Mouse (Mus musculus): ENCODE results near the gene Srp68.

Srp68 gene

DNA sequence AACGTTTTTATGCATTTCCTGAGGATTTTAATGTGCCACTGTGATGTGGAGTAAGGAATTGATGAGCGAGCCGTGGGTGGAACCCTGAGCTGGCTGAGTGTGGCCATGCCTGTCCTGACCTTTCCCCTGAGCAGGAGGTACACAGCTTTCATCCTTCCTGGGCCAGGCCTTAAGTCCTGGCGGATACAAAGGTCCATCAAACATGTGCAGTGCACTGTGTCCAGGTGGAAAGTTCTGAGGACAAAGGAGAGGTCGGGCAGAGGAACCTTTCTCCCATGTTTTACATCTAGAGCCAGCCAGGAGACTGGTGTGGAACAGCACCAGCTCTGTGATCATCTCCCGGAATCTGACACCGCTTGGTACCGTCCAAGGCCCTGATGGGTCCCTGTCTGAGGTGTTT lies 64.8 kb downstream of the Srp68 start:
- DNase-seq (ENCODE audit: extremely low read depth, low read depth): no peak

DNA sequence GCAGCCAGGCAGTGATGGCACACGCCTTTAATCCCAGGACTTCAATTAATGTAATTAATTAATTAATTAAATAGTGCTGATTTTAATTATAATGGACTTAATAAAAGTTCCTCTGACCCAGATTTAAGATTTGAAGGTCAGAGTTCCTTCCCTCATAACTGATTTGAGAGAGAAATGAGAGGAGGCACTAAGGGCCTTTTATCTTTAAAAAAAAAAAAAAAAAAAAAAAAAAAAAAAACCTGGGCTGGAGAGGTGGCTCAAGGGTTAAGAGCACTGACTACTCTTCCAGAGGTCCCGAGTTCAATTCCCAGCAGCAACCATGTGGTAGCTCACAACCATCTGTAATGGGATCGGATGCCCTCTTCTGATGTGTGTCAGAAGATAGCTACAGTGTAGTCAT lies 65.4 kb downstream of the Srp68 start:
- DNase-seq (ENCODE audit: extremely low read depth, low read depth): no peak

DNA sequence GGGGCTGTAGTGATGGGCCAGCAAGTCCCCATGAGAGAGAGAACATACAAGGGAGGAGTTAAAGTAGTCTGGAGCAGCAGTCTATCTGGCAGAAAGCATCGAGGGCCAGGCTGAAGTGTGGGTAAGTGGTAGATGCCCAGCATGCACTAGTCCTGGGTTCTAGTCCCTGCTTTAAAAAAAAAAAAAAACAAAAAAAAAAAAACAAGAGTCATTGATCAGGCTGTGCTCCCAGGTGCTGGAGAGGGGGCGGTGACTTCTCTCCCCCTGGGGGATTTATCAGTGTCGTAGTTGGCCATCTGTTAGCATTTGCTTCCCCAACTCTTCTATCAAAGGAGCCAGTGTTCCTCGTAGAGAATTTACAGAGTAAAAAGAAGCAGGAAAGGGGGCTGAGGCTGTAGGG lies 67.3 kb downstream of the Srp68 start:
- no peak for DNase-seq (ENCODE audit: extremely low read depth, low read depth)

DNA sequence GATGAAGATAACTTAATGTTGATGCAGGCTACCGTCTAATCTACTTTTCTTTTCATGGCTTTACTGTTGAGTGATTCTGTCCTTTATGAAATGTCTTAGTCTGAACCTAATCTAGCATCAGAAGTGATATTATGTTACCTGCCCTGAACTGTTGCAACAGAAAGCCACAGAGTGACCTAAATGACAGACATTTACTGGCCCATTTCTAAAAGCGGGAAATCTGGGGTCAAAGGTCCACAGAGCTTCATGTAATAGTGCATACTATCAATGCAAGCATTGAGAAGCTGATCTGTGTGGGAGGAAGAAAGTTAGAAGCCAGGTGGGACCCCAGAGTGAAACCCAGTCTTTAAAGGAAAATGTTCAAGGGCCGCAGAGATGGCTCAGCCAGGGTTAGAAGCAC lies 70.9 kb downstream of the Srp68 start:
- no peak for DNase-seq (ENCODE audit: extremely low read depth, low read depth)

DNA sequence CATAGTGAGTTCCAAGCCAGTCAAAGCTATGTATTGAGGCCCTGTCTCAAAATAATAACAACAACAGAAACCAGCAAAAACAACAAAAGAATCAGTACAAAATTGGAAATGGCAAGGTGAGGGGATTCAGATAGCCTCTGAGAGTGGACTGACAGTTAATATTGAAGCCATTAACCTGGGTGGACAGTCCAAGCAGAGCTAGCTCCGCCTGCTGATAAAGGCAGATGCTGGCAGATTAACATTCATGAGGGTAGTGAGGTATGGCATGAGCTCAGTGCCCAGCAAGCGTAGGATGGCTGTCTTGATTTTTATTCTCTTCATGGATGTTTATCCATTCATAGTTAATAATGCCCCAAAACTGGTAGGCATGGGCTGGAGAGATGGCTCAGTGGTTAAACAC lies 72.9 kb downstream of the Srp68 start:
- no peak for DNase-seq (ENCODE audit: extremely low read depth, low read depth)

- peak; percentile 79 for DNase-seq (ENCODE audit: extremely low read depth, low read depth)
Measured at GRCm38 (mm10) chr11:116198639-116199531, 75.1 kb downstream of the Srp68 start, which contains the start of the genes Ten1 and Acox1. Ten1 (plus strand) TSS chr11:116198855. Acox1 (minus strand) TSS chr11:116199045.

DNA sequence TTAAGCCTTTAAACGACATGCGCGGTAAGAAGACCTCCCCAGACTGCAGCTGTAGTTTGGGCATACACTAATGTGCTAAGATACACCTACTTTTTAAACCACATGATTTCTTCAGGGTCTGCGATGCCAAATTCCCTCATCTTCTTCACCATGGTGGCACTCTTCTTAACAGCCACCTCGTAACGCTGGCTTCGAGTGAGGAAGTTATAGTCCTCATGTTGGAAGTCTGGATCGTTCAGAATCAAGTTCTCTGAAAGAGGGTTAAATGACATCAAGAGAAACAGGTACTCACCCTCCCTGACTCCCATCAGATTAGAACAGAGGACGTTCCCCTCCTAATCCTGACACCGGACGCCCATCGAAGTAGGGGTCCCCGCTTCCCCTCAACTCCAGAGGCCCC lies 75.9 kb downstream of the Srp68 start:
- no peak for DNase-seq (ENCODE audit: extremely low read depth, low read depth)

GRCm38 (mm10) chr11:116197584-116197906 lies 76.5 kb downstream of the Srp68 start:
- DNase-seq (ENCODE audit: extremely low read depth, low read depth): no peak

- no peak for DNase-seq (ENCODE audit: extremely low read depth, low read depth)
Measured at GRCm38 (mm10) chr11:116196866-116197583, 77.0 kb downstream of the Srp68 start.

- DNase-seq (ENCODE audit: extremely low read depth, low read depth): no peak
Measured at GRCm38 (mm10) chr11:116196336-116196735, 77.7 kb downstream of the Srp68 start.

DNA sequence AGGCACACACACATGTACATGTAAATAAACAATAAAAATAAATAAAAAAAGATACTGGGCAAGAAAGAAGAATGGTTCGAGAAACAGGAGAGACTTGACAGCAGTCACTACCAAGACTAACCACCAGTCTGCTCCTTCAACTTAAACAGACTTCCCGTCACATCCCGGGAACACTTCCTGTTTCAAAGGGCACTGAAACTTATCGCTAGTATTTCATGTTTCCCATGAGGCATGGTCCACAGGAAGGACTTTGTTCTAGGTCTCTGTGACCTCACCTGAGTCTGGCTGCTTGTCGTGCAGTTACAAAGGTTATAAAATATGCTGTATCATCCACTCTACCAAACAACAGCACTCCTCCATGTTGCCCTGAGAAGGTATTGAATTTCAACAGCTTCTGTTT lies 78.8 kb downstream of the Srp68 start:
- DNase-seq (ENCODE audit: extremely low read depth, low read depth): no peak

All from MEL-GATA-1-ER (cell line).